Mouse (Mus musculus): ENCODE data around the gene Emp3.
A peak's percentile ranks its signal among the peaks of the same experiment; 100 is the strongest.
"Not testable (repeated sequence)": the region's sequence is repeated elsewhere in the genome, so short reads cannot be mapped to it uniquely, and the experiment has no call there.

The Emp3 gene

DNA sequence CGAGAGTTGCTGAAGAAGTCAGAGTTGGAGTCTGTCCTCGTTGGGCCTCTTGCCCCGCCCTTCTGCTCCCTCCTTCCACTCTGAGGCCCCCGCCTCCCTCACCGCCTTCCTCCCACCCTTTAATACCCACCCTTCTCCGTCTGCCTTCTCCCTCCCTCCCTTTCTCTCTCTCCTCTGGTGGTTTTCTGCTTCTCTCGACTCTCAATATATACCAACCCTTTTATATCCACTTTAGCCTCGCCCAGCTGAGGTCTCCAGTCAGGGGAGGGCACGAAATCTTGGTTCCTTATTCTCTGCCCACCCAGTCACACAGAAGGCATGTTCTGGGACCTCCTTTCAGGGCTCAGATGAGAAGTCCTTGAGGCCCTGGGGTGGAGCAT, at the start of gene Emp3:
Gene Emp3 (minus strand): TSS at position 163 of the 380 bp plus-strand sequence.
- no peak for DNase-seq (ENCODE audit: low spot score in 2 of 2)

DNA sequence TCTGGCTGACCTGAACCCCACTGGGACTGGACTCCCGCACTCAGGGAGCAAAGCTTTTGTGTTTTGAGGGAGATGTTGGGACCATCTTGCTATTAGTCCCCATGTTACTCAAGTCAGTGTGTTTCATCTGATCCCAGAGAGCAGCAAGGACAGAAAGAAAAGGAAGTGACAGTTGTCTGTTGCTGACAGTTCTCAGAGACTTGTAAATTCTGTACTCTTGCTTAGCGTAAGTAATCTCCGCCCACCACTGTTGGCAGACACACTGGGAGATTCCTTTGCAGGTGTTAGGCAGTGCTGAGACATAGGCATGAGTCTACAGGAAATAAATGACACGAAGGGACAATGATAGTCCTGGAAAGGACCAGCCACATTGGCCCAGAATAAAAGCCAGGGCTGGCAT, 35.4 kb upstream of the Emp3 start:
- DNase-seq (ENCODE audit: low spot score in 2 of 2) = no peak

- DNase-seq (ENCODE audit: low spot score in 2 of 2) = no peak
Observed at GRCm38 (mm10) chr7:45949061-45949460, 27.9 kb upstream of the Emp3 start.

DNA sequence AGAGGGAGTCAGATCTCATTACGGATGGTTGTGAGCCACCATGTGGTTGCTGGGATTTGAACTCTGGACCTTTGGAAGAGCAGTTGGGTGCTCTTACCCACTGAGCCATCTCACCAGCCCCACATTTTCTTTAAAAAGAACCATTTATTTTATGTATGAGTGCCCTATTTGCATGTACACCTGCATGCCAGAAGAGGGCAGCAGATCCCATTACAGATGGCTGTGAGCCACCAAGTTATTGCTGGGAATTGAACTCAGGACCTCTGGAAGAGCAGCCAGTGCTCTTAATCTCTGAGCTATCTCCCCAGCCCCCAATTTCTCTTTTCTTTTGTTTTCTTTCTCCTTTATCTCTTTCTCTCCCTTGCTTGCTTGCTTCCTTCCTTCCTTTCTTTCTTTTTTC, 22.1 kb upstream of the Emp3 start:
- DNase-seq (ENCODE audit: low spot score in 2 of 2) = not testable (repeated sequence)

- DNase-seq (ENCODE audit: low spot score in 2 of 2) = no peak
Observed at GRCm38 (mm10) chr7:45941986-45942385, 20.8 kb upstream of the Emp3 start.

DNA sequence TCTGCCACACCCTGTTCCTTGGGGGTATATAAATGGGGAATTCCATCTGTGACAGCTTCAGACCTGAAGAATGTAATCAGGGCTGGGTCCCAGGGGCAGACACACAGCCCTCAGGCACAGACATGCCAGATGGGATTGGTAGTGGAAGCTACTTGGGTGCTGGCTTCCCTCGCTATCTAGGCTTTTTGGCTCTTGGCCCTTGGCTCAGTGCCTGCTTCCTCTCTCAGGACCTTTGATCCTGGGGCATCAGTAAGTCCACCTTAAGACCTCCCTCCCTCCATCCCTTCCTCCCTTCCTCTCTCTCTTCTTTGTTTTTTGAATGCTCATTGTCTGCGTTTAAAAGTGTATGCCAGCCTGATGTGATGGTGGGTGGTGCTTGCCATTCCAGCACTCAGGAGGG, 18.6 kb upstream of the Emp3 start:
- no peak for DNase-seq (ENCODE audit: low spot score in 2 of 2)

DNA sequence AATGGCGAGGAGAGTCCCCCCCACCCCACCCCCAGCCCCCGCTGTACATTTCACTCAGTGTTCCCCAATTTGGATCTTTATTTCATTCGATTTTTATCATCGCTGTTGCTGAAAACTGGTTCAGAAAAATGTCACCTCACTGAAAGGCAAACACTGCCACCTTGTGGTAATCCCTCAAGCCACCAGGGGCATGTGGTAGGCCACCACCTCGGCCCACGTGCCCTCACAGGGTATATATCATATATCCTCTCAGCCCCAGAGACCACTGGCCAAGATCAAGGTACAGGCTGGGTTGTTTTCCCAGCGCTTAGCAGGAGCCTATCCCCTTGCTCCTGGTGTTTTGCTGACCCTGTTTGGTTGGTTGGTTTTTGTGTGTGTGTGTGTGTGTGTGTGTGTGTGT, 13.9 kb upstream of the Emp3 start:
- peak in 1 of 2 experiments; percentile 40 for DNase-seq (ENCODE audit: low spot score in 2 of 2)

DNA sequence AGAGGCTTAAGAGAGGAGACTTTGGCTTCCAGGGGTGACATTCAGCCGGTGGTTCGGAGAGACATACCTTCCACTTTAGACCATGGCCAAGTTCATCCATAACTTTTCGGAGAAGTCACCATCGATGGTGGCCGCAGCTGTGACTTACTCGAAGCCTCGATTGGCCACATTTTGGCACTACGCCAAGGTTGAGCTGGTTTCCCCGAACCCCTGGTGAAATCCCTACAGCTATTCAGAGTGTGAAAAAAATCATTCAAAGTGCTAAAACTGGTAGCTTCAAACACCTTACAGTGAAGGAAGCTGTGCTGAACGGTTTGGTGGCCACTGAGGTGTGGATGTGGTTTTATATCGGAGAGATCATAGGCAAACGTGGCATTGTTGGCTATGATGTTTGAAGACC, 12.6 kb upstream of the Emp3 start:
- not testable (repeated sequence) for DNase-seq (ENCODE audit: low spot score in 2 of 2)

DNA sequence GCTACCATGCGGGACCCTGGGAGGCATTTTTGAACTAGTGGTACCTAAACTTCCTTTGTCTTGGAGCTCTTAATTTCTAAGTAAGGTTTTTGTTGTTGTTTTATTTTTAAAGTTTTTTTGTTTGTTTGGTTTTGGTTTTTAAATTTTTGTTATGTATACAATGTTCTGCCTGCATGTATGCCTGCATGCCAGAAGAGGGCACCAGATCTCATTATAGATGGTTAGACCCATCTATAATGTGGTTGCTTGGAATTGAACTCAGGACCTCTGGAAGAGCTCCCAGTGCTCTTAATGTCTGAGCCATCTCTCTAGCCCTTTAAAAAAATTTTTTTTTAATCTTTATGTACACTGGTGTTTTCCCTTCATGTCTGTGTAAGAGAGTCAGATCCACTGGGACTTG, 8.5 kb upstream of the Emp3 start:
- no peak for DNase-seq (ENCODE audit: low spot score in 2 of 2)

DNA sequence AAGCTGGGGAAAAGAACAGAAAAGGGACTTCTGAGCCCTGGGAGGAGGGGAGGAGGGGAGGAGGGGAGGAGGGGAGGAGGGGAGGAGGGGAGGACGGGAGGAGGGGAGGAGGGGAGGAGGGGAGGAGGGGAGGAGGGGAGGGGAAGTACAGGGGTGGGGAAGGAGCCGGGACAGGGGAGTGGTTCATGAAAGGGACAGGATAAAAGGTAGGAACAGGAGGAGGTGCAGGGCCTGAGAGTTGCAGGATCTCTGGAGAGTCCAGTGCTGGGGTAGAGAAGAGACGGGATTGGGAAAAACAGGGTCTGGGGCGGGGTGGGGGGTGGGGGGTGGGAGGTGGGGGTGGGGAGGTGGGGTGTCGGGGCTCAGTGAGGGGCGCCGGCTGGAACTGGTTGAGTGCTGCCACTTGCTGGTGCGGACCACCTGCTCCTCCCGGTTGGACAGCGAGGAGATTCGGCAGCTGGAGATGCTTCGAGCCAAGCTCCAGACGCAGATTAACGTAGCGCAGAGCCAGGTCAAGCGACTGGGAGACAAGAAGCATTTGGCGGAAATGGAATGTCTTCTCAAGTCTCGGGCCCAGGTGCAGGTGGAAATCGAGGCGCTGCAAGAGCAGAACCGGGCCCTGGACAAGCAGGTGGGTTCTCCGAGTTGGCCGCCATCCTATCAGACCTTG, 7.6 kb upstream of the Emp3 start:
- no peak for DNase-seq (ENCODE audit: low spot score in 2 of 2)

DNA sequence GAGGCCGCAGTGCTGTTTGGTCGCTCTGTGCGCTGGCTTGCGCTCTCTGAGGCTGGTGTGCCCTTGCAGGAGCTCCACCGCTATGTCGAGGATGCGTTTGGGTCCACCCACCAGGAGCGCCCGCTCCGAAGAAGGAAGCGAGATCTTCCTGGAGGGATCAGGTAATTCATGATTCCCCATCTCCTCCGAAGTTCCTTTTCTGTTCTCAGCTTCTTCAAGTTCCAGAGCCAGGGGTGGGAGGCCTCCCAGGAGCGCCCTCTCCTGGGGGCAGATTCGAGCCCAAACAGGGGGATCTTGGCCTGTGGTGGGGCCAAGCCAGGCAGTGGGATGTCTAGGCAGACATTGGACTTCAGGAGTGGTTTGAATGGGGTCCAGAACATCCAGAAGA, 3.2 kb upstream of the Emp3 start:
- DNase-seq (ENCODE audit: low spot score in 2 of 2) = no peak

- no peak for DNase-seq (ENCODE audit: low spot score in 2 of 2)
Observed at GRCm38 (mm10) chr7:45923762-45924428, 2.7 kb upstream of the Emp3 start, which contains the start of gene Ccdc114. Gene Ccdc114 (plus strand): TSS chr7:45924072.

DNA sequence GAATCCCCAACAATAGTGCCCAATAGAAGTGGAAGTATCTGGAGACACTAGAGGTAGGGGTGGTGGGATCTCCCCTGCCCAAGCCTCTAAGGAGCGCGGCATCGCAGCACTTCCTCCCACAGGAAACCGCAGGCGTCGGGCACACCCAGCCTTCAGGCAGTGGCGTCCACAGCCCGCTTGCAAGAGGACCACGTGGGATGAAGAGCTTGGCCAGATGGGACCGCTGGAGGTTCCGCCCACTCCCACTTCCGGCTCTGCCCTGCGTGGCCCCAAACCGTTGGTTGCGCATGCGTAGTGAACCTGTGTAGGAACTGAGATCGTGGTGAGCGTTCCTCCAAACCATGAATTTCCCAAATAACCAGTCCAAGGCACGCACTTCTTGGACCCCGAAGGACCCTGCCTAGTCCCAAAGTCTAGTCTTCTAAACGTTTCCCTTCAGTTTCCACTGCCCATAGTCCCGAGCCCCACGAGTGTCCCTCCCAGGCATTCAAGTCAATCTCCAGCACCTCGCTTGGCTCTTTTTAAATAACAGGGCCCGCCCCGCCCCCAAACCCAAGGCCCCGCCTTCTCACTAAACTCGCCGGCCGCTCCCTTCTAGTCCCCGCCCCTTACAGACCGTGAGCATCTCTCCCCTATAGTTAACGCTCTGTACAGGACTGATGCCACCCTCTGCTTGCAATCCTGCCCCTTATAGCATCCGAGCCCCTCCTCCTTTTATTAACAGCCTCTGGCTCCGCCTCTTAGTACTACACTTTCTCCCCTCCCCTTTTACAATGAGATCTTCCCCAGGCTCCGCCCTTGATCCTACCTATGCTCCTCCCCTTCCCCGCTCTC, 1.9 kb upstream of the Emp3 start:
- peak; percentile 90 for DNase-seq (ENCODE audit: low spot score in 2 of 2)

- no peak for DNase-seq (ENCODE audit: low spot score in 2 of 2)
Observed at GRCm38 (mm10) chr7:45921950-45922600, 871 bp upstream of the Emp3 start.

GRCm38 (mm10) chr7:45920583-45921241, 492 bp downstream of the Emp3 start:
- DNase-seq (ENCODE audit: low spot score in 2 of 2) = no peak

DNA sequence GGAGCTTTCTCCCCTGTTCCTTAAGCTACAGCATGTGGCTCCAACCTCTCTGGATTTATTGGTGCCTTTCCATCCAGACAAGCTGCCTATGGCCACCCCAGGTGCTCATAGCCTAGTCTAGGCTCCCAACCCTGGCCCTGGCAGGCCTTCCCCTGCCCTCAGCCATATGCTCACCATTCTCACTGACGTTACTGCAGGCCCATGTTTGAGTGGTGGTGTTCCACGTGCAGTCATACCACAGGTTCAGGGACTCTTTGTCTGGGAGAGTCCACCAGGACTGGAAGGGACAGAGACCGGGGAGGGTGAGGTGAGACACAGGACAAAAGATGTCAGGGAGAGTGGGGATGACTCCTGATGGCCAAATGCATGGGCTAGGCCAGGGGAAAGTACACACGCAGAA, 1.4 kb downstream of the Emp3 start:
- no peak for DNase-seq (ENCODE audit: low spot score in 2 of 2)

- DNase-seq (ENCODE audit: low spot score in 2 of 2) = no peak
Observed at GRCm38 (mm10) chr7:45919083-45919671, 2.0 kb downstream of the Emp3 start.

GRCm38 (mm10) chr7:45917926-45918325, 3.3 kb downstream of the Emp3 start:
- no peak for DNase-seq (ENCODE audit: low spot score in 2 of 2)

- no peak for DNase-seq (ENCODE audit: low spot score in 2 of 2)
Observed at GRCm38 (mm10) chr7:45917004-45917704, 4.0 kb downstream of the Emp3 start.

Measured in frontal cortex, postnatal 10 days (tissue).